Mouse (Mus musculus) thymus, adult 2 months (tissue): ENCODE results near the gene Adipor2.
A peak's percentile ranks its signal among the peaks of the same experiment; 100 is the strongest.

ENCODE experiments used
- CTCF ChIP-seq: fragments of 200-500 bp; IDR thresholded peaks from 2 replicates; pipeline ENCODE4 v1.5.1; 2012; ENCODE audit warnings: mild to moderate bottlenecking, control low read depth, low read length, moderate library complexity, borderline replicate concordance; ENCODE audit not compliant: control insufficient read depth, poor library complexity, insufficient read depth; ENCODE audit errors: extremely low read depth
- POLR2A ChIP-seq: fragments of 200-500 bp; IDR thresholded peaks from 2 replicates; pipeline ENCODE4 v1.6.1; 2012; ENCODE audit warnings: mild to moderate bottlenecking, low read length, control low read depth, moderate library complexity; ENCODE audit not compliant: control insufficient read depth, poor library complexity, insufficient read depth; ENCODE audit errors: extremely low read depth

- TF ChIP-seq POLR2A (no peak), CTCF (peak; percentile 69; the same call in 1 of the 2 replicates)
These were observed 31.6 kb upstream of the Adipor2 start for GRCm38 (mm10) chr6:119449060-119449499.
